Mouse (Mus musculus) cerebellum, postnatal 25 days (tissue): ENCODE results near the gene Trhr2.

Experiments
- DNase-seq, 2 experiments: peaks; one replicate each; pipeline ENCODE4 v3.0.0; 2021; ENCODE audit warnings: mixed read lengths in 2 of 2

Gene Trhr2

DNA sequence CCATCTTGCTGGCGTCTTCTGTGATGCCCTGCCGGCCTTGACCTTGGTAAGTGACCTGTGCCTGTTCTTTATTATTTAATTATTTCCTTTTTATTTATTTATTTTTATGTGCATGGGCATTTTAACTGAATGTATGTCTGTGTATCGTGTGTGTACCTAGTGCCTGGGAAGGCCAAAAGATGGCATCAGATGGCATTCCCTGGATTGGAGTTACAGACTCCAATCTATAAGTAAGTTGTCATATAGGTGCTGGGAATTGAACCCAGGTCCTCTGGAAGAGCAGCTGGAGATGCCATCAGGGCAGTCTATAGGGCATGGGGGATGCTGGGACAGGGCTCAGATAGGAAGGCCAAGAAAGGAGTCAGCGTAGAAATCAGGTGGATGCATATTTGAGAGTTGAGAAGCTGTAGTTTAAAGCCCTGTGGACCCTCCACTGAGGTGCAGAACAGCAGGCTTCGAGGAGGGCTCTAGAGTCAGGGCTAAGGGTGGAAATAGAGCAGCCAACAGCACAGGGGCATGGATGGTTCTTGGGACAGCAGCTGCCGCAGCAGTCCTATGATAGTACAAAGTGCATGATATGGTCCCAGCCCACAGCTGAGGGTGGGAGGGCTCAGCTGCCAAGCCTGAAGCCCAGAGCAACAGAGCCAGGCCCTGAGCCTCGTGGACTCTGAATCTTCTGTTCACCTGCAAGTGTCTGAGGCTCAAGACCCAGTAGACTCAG, at the start of gene Trhr2:
Gene Trhr2 (minus strand): TSS at position 51 of the 721 bp plus-strand sequence.
- DNase-seq = no peak

DNA sequence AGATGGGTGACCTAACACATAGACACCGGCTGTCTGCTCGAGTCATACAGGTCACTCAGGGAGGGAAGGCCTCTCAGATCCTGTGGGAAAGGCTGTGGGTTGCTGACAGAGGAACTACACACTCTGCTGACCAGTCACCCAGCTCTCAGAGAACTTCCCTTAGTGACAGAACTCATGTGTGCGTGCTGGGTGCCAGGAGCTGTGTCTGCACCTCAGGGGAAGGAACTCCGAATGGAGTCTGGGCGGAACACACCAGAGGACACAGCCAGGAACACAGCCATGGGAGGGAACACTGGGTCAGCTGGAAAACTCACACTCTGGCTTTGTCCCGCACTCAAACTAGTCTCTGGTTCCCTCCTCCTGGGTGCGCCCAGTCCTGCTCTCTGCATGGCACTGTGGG, 47.1 kb upstream of the Trhr2 start:
- no peak for DNase-seq

DNA sequence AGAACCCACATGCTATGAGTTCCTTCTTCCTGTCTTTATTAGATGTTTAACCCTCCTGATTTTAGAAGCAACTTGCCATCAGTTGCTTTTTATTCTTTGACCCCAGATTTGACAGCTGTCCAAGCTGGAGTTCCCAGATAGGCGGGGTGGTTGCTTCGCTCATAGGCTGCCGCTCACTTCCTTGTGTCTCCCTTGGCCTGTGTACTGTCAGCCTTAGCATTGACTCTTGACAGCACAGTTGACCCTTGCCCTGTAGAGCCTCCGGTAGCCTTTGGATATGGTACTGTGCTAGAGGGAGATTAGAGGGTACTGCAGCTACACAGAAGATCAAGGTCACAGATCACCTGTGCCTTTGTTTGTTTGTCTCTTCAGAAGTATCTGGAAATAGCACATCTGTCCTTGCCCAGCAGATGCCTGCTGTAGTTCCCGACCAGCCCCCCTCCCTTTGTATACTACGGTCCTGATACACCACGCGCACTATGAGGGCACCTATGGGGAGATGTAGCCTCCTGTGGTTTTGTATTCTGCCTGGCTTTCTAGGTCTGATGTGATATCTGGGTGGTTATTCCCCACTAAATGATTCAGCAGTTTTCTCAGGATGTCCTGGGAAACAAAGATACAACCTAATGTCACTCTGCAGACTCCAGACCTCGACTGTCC, 44.7 kb upstream of the Trhr2 start:
- no peak for DNase-seq

DNA sequence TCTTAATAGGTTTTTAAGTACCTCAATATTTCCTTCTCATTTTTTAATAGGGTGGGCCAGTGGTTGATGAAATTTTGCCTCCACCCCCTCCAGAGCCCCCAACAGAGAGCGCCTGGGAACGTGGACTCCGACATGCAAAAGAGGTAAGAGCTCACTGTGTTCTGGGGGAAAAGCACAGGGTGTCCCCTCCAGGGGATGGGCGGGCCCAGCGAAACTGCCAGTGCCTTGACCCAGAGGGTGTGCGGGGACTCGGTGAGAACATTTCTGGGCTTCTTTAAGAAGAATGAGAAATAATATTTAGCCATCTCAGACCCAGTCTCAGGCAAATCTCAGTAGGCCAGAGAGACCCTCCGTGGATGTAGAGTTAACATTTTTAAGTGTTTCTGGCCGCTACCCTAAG, 37.6 kb upstream of the Trhr2 start:
- no peak for DNase-seq

DNA sequence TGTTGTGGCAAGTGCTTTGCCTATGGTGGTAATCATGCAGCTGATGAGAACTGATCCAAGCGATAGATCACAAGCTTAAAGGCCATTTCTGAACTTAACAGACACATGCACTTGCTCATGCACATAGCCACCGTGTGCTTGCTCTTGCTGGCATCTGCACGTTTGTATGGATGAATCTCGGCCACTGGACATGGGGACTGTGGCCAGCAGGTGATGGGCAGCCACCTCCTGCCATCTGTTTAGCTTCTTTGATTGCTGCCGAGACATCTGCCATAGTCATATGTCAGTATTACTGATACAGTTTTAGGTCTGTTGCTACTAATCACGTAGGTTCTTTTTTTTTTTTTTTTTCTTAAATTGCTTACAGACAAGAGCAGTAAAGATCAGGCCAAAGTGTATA, 34.7 kb upstream of the Trhr2 start:
- peak; percentile 48 to 67 for DNase-seq

DNA sequence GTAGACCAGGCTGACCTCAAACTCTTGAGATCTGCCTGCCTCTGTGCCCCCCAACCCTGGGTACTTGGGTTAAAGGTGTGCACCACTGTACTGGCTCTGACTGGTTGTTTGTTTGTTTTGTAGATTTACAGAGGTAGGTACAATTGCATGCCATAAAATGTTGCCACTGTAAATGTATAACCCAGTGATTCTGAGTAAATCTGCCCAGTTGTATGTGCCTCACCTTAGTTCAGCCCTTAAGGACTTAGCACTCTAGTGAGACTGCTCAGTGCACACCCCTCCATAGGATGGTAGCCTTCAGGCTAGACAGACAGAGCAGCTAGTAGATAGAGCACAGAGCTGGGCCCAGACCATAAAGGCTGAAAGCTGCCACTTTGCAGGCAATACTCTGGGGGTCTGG, 33.2 kb upstream of the Trhr2 start:
- no peak for DNase-seq

DNA sequence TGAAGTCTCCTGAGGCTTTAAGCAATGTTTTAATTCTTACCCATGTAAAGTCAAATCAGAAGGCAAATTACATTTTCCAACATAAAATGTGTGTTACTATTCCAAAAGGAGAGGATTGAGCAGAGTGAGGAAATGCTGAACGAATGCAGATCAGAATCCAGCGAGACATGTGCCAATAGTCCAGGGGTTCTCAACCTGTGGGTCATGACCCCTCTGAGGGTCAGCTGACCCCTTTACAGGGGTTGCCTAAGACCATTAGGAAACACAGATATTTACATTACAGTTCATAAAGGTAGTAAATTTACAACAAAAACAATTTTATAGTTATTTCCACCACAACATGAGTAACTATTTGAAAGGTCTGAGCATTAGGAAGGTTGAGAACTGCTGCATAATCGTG, 30.2 kb upstream of the Trhr2 start:
- no peak for DNase-seq

DNA sequence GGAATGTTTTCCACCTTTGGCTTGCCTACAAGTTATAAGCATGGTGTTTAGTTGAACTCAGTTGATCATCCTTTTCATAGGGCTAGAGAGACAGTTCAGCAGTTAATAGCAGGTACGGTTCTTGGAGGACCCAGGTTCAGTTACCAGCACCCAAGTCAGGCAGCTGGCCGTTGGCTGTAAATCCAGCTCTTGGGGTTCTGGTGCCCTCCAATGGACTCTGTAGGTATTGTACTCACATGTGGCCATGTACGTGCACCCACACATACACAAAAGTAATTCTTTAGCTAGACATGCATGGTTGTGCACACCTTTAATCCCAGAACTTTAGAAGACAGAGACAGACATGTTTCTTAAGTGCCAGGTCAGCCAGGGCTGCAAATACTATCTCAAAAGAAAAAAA, 28.8 kb upstream of the Trhr2 start:
- DNase-seq = no peak

DNA sequence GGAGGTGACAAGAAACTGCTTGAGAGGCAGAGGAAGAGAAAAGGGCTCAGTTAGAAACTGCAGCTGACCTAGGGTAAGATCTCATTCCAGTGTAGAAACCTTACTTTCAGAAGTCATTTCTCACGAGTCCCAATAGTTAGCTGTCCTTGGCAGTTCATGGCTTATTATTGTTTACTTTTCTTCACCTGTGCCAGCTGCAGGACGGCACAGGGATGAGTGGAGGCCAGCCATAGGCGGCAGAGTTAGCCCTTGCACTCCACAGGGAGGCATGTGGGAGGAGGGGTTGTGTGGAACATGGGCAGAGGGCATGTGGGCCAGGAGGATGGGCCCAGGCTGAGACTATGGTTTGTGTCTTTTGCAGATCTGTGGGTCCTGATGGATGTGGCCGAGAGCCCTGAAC, 22.5 kb upstream of the Trhr2 start:
- DNase-seq = no peak

DNA sequence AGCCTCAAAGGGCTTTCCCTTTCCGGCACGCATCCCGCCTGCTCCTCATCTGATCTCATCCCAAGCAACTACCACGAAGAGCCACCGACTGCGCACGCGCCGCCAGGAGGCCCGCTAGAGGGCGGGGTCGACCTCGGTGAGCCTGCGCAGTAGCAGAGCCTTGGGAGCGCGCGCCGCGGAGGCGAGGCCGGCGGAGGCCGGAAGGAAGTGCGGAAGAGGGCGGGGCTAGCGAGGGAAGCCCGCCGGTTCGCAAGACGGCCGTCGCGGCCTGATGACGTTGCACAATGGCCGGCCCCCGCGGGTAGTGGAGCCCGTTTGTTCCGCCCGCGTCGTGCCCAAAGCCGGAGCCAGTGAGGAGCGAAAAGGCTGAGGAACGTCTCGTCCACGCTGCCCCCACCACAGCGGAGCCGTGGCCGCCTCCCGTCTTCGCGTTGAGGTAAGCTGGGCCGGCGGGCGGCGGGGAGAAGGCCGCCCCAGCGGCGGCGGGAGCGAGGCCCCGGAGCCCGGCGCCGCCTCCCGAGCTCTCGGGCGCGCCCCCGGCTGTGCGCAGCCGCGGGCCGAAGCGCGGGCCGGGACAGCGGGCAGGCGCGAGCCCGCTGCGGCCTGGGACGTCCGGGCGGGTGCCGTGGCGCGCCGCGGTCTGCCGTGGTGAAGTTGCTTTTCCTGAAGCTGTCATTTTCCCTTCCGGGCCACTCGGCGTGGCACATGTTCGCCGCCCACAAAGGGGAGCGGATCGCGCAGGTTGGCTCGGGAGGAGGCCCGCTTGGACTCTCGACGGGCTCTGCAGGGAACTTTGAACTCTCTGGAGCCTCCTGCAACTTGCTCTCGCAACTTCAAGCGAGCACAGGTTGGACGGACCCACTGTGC, 16.1 kb upstream of the Trhr2 start, which contains the start of gene Zc3h18:
Gene Zc3h18 (plus strand): TSS at position 245 of the 867 bp plus-strand sequence.
- peak; percentile 99 to 100 for DNase-seq

DNA sequence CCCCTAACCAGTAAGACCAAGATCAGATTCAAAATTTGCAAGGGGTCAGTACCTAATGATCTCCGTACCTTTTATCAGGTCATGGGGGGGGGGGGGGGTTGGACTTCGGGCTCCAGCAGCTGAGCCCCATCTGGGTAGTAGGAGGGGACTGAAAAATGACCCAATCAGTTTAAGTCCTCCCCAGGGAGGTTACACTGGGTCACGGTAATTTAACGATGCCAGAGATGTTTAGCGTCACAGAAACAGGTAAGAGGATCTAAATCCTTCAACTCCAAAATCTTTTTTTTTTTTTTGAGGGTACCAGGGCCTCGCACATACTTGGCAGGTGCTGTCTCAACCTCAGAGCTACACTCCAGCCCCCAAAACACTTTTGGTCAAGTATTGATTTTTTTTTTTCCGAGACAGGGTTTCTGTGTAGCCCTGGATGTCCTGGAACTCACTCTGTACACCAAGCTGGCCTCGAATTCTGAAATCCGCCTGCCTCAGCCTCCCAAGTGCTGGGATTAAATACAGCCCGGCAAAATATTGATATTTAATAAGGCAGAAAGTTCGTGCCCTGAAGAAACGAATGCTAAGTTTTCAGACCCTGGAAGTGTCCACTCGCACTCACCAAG, 15.3 kb upstream of the Trhr2 start:
- no peak for DNase-seq

DNA sequence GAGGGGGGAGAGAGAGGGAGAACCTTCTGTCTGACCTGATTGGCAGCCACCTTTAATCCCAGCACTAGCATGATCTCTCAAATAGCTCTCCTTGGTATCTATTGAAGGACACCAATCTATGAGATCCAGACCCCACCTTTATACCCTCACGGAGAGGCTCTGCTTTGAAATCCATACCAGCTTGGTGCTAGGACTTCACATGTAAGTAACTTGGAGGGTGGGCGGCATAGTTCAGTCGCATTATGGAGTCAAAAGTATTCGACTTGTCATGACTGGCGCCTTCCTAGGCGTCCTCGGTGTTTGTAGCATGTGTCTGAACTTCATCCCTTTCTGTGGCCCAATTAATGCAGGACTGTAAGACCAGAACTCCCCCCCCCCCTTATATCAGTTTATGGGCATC, 14.8 kb upstream of the Trhr2 start:
- DNase-seq = no peak

DNA sequence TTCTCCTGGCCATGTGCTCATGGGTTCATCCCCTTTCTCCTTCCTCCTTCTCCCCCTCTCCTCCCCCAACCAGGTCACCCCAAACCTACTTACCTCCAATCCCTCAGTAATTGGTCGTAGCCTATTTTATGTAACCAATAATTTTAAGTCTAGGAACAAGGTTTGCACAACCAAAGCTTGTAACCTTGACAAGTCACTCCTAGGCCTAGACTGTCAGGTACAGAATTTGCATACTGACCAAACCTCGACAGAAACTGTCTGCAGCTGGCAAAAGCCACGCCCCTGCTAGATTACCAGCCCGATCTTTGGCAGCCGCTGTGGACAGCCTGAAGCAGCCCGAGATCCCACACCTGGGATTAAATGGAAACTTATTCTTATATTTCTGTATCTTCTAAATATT, 11.2 kb upstream of the Trhr2 start:
- DNase-seq = no peak

DNA sequence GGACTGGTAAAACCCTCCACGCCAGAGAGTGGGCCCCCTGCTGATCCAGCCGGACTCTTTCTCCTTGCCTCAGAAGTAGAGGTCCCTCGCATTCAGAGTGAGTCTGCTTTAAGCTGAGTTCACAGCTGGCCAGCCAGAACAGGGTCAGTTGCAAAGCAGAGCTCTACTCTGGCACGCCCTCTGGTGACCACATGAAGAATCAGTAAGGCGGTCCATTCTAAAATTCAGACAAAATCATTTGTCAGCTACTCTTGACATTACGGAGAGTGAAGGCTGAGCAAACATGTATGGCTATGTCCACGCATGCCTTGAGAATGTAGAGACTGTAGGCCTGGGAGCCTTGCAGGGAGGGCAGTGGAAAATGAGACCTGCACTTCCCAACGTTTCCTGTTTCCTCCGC, 9.1 kb upstream of the Trhr2 start:
- DNase-seq = peak; percentile 68 to 81

DNA sequence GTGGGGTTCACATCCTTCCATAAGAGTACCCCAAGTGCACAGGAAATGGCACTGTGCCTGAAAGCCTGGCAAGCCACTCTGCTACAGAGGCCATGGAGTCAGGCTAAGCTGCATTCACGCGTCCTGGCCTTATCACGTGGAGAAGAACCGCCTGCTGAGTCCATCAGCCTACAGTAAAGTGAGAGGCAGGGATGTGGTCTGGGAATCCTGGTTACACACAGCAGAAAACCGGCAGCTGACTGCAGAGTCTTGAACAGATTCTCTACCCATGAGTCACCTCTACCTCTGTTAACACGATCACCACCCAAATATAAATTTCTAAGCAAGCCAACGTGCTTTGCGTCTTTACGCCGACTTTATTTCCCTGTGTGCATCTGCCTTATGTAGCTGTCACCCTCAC, 7.9 kb upstream of the Trhr2 start:
- no peak for DNase-seq

DNA sequence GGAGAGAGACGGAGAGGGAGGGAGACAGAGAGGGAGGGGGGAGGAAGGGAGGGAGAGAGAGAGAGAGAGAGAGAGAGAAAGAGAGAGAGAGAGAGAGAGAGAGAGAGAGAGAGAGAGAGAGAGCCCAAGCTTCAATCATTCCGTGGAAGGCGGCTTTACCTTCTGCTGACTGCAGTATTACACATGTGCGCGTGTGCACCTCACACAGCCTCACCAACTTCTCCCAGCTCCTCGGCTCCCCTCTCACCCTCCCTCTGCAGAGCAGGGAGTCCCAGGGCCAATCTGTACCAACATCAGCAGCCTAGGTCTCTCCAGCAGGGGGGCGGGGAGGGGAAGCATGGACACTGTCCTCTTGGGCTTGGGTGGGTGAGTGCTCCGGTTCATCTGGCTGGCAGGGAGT, 2.4 kb upstream of the Trhr2 start:
- no peak for DNase-seq

DNA sequence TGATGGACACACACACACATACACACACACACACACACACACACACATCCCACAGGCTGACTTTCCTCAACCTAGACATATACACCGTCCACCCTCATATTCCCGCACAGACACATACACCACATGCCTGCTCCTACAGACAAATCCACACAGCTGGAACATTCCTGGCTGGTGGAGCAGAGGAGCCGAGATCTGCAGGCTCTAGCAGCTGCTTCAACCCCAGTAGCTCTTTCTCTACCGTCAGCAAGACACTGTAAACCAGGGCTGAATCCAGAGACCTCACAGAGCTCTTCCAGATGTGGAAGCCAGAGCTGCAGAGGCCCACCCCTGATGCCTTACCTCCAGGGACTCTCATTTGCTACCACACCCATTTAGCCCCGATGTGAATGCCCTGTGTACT, 1.7 kb upstream of the Trhr2 start:
- DNase-seq = no peak

DNA sequence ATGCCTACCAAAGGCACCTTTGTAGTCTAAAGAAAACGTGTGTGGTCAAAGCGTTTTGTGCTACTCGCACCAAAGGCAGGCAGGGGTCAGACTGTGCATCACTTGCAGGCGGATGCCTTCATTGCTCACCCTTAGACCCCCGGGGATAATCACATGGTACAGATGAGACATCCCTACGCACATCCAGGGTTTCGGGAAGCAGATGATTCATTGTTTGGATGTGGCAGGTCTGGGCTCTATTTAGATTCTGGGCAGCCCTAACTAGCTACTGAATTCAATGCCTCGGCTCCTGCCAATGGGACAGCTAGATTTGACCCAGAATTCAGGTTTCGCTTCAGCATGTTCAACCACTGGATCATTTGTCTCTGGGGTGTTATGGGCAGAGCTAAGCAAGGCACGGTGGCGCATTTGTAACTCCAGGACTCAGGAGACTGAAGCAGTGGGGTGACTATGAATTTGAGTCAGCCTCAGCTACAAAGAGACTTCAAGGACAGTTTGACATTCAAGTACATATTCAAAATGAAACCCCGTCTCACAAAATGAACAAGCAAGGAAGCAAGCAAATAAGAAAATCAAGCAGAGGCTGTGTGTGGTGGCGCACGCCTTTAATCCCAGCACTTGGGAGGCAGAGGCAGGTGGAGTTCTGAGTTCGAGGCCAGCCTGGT, 1.3 kb downstream of the Trhr2 start:
- DNase-seq = no peak

DNA sequence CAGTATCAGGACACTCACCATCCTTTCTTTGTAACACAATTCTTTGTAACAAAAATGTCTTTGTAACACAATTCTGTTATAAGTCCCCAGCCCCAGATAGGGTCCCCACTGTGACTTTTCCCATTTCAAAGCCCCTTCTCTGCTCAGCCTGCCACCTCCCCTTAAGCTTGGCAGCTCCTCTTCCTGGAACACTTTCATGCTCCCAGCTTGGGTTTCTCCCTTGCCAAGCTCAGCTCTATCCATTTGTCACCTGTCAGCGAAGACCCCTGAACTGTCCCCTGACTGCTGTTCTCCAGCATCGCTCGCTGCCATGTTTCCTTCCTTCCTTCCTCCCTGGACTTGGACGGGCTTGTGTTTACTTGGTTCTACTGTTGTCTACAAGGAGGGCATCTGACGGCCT, 2.9 kb downstream of the Trhr2 start:
- no peak for DNase-seq

DNA sequence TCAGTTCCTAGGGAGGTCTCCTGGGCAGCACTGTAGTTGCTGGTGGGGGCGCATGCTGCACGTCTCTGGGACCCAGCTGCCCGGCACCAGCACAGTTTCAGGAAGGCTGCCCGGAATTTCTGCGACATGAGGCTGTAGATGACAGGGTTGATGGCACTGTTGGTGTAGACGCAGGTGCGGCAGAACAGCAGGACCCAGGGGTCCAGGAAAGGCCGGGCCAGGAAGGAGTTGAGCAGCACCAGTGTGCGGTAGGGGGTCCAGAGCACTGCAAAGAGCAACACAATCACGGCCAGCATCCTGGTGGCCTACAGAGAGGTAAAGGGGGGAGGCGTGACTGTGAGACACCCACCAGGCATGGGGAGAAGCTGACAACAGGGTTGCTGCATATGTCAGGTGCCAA, 3.3 kb downstream of the Trhr2 start:
- DNase-seq = no peak

DNA sequence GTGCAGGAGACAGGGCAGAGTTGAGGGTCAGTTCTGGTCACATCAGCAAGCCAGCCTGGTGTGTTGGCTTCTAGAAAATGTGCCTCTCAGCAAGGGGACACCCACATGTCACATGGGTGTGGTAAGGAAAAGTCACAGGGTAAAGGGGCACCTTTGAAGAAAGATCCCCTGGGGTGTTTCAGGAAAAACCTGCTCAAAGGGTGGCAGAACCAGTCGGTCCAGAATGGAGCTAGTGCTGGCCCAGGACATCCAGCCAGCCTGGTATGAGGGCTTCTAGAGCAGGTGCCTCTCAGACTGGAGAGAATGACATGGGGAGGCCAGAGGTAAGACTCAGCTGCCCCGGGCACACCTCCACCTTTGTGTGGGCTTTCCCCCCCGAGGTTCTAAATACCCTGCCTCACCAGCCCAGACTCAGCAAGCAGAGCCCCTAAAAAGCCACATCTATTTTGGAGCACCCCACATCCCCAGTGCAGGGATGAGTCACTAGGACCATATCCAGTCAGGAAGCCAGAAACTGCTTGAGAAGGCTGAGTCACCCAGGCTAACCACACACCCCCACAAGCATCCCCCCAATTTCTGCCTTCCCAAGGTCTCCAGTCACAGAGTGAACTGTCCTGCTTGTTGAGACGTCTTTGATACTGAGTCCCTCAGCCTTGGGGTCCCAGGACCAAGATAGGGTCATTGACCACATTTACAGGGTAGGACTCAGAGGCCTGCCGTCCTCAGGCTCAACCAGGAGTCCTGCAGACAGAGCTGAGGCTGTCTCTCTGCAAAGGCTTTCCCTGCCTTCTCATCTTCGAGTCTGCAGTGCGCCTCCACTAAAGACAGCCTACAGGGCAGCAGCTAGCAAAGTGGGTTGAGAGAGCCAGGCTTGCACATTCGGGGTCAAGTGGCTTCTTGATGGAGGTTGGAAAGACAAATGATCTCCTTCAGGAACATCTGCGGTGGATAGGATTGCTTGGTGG, 4.6 kb downstream of the Trhr2 start:
- DNase-seq = no peak

DNA sequence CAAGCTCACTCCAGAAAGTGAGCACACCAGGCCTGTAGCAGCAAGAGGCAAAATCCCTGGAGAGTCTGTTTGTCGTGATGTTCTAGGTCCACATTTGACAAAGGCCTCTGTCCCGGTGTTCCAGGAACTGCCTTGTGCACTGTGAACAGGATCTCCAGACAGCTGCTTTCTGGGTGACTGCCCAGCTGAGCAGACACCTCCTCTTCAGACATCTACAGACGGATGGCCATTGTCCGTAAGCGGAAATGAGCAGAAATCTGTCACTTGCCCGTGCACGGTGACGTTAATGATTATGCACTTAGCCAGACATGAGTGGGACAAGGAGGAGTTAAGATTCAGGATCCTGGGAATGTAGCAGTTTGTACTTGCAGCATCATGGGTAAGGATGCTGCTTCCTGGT, 6.4 kb downstream of the Trhr2 start:
- DNase-seq = no peak
